Mouse (Mus musculus) olfactory bulb, adult 2 months (tissue): ENCODE data around the gene Shc3. TPM values are rescaled to one million over a fixed set of nuclear protein-coding genes. Genes with fewer than 3 reads are reported as not detected.

Experiments
- H3K27ac ChIP-seq: fragments of 200-500 bp; 2 replicates; pipeline ENCODE4 v1.5.1; 2012; ENCODE audit warnings: low read depth, low read length; ENCODE audit not compliant: insufficient read depth
- H3K4me1 ChIP-seq: fragments of 200-500 bp; 2 replicates; pipeline ENCODE4 v1.6.1; 2012; ENCODE audit warnings: low read length; ENCODE audit not compliant: control insufficient read depth, insufficient read depth
- H3K4me3 ChIP-seq: fragments of 200-500 bp; 2 replicates; pipeline ENCODE4 v1.5.1; 2012; ENCODE audit warnings: mild to moderate bottlenecking, low read depth, low read length, moderate library complexity; ENCODE audit not compliant: insufficient read depth
- CTCF ChIP-seq: fragments of 200-500 bp; IDR thresholded peaks from 2 replicates; pipeline ENCODE4 v1.5.1; 2012; ENCODE audit warnings: low read depth, mild to moderate bottlenecking, low read length, moderate library complexity; ENCODE audit not compliant: insufficient read depth
- POLR2A ChIP-seq: fragments of 200-500 bp; IDR thresholded peaks from 2 replicates; pipeline ENCODE4 v1.6.1; 2012; ENCODE audit warnings: mild to moderate bottlenecking, low read depth, low read length, moderate library complexity; ENCODE audit not compliant: insufficient read depth
- WGBS: fragments of 180-500 bp; shearing (Covaris S2); methylation state at CpG from one replicate; pipeline ENCODE4 v1.1.7; 2018; 5-methylcytosine and 5-hydroxymethylcytosine counted together
- polyA plus RNA-seq: library from polyadenylated mRNA; stranded (reverse); fragments of >200 nt; gene quantifications from 2 replicates; pipeline ENCODE4 v1.2.4, GENCODE M21; 2012; ENCODE audit warnings: low replicate concordance; ENCODE audit not compliant: missing spikeins, insufficient read depth, insufficient read length

Shc3 gene
- polyA plus RNA-seq = not detected in 2 replicates

- H3K27ac ChIP-seq = peak within 1 kb of the TSS; percentile 64
- H3K4me1 ChIP-seq = peaks cover 19% of the 10 kb centered on the region
- TF ChIP-seq POLR2A (no peak), CTCF (no peak)
- peak within 1 kb of the TSS; percentile 53 for H3K4me3 ChIP-seq
- under 1% methylated on average over 36 of the region's 36 CpGs for WGBS
Measured at GRCm38 (mm10) chr13:51568911-51569684, at the start of gene Shc3. Shc3 (minus strand) TSS chr13:51569419.

DNA sequence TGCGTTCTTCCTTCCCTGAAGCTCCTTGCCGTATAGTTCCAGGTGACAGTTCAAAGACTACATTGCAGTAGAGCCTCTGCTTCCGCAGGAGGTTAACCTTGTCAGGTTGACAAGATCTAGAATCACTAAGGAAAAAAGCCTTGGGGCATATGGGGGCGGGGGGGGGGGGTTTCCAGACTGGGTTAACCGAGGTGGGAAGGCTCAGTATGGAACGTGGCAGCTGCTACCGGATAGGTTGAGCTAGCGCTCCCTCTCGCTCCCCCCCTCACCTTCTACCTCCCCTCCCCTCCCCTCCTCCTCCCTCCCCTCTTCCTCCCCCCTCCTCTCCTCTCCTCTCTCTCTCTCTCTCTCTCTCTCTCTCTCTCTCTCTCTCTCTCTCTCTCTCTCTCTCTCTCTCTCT, 49.4 kb upstream of the Shc3 start:
- Histone ChIP-seq H3K27ac (no peak overlapping the region), H3K4me1 (peaks cover 11% of the 10 kb centered on the region), H3K4me3 (no peak overlapping the region)
- WGBS = 24% methylated on average over 9 of the region's 9 CpGs
- TF ChIP-seq CTCF (no peak), POLR2A (no peak)

DNA sequence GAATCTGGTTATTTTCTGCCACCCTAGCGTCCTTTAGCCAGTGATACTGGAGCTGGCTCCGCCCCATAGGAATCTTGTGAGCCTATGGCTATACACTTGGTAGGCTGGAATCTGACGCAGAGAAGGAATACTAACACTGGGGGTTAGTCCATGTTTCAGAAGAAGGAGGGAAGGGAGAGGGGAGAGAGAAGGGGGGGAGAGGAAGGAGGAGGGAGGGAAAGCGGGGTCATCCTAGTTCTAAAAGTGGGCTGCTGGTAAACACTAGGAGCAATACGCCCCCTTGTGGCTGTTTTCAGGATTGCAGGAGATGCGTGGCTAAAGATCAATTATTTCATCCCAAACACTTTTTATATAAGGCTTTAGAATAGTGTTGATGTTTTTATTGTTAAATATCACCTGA, 48.6 kb upstream of the Shc3 start:
- WGBS = 15% methylated on average over 6 of the region's 6 CpGs
- TF ChIP-seq CTCF = peak; percentile 65
- TF ChIP-seq POLR2A = no peak
- peaks cover 11% of the 10 kb centered on the region for H3K4me1 ChIP-seq

GRCm38 (mm10) chr13:51617306-51617705, 48.1 kb upstream of the Shc3 start:
- TF ChIP-seq CTCF (no peak), POLR2A (no peak)
- peaks cover 11% of the 10 kb centered on the region for H3K4me1 ChIP-seq
- no peak overlapping the region for H3K4me3 ChIP-seq
- 26% methylated on average over 1 of the region's 1 CpGs for WGBS
- no peak overlapping the region for H3K27ac ChIP-seq

More for the DNA sequence above, 48.6 kb upstream of the Shc3 start:
- Histone ChIP-seq H3K4me3 (0 out of 2 replicates have a peak overlapping the region, but pooled peaks have one; percentile 10), H3K27ac (no peak overlapping the region)

GRCm38 (mm10) chr13:51616417-51617044, 47.3 kb upstream of the Shc3 start:
- no peak overlapping the region for H3K4me3 ChIP-seq
- H3K27ac ChIP-seq = peak overlapping the region; percentile 50; the same call in 1 of the 2 replicates
- TF ChIP-seq POLR2A (no peak), CTCF (no peak)
- peaks cover 13% of the 10 kb centered on the region for H3K4me1 ChIP-seq
- 11% methylated on average over 12 of the region's 12 CpGs for WGBS

DNA sequence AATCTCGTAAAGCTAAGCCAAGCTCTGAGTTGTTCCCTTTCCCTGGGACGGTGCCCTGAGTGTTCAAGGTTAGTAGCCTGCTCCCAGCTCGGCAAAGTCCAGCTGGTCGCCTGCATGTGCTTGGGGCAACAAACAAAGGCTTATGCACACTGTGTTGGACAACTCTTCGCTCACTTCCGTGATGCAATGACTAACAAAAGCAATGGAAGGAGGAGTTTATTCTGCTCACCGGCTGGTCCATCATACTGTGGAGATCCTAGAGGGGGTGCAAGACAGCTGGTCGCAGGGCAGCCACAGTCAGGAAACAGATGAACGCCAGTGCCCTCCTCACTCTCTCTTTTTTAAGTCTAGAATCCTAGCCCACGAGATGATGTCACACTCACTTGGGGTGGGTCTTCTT, 46.6 kb upstream of the Shc3 start:
- 42% methylated on average over 10 of the region's 10 CpGs for WGBS
- Histone ChIP-seq H3K4me3 (no peak overlapping the region), H3K4me1 (peaks cover 16% of the 10 kb centered on the region), H3K27ac (no peak overlapping the region)
- TF ChIP-seq CTCF (no peak), POLR2A (no peak)

DNA sequence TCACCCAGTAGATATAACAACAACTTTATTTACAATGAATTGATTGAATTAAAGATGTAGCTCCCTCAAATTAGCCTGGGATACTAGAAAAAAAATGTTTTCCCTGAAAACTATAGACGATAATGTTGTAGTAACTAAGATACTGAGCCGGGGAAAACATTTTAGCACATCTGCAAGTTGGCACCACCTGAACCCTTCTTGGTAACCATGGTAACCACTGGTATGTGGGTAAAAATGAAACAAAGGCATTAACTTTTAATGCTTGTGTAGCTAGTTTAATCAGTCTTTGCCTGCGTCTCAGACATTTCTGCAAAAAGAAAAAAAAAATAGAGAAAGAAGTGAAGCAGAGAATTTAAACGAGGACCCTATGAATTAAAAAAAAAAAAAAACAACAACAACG, 42.3 kb upstream of the Shc3 start:
- WGBS = 16% methylated on average over 5 of the region's 5 CpGs
- Histone ChIP-seq H3K27ac (no peak overlapping the region), H3K4me3 (no peak overlapping the region), H3K4me1 (peaks cover 10% of the 10 kb centered on the region)
- TF ChIP-seq POLR2A (no peak), CTCF (no peak)

GRCm38 (mm10) chr13:51611060-51611459, 41.8 kb upstream of the Shc3 start:
- H3K4me1 ChIP-seq = peaks cover 9% of the 10 kb centered on the region; the same call in 1 of the 2 replicates
- no peak overlapping the region for H3K4me3 ChIP-seq
- WGBS = 21% methylated on average over 9 of the region's 9 CpGs
- TF ChIP-seq POLR2A (no peak), CTCF (no peak)
- no peak overlapping the region for H3K27ac ChIP-seq

GRCm38 (mm10) chr13:51609231-51609630, 40.0 kb upstream of the Shc3 start:
- Histone ChIP-seq H3K4me3 (no peak overlapping the region), H3K4me1 (peaks cover 8% of the 10 kb centered on the region), H3K27ac (no peak overlapping the region)
- TF ChIP-seq POLR2A = no peak
- TF ChIP-seq CTCF = no peak
- whole genome bisulfite sequencing = 97% methylated on average over 7 of the region's 7 CpGs
